Comparison of ENCODE assay signal across 8 mouse cellular contexts in genomic region chr7:31207563-31208236, GRCm38 (mm10). TPM values are rescaled to one million over a fixed set of nuclear protein-coding genes. Genes with fewer than 3 reads are reported as not detected.
DNase-seq lines count a peak whose midpoint lies in the region; ATAC-seq and TF ChIP-seq lines count a peak whose summit lies in the region.

No protein-coding gene starts in this region.

- H3K27me3 ChIP-seq in heart, embryonic 16.5 days (ENCODE audit: control insufficient read depth, insufficient read depth, low read length), result no peaks in the 10 kb centered on the region
- no peaks in the 10 kb centered on the region for H3K27me3 ChIP-seq in hindbrain, embryonic 13.5 days
- H3K27me3 ChIP-seq in midbrain, embryonic 12.5 days, result no peaks in the 10 kb centered on the region

- H3K4me2 ChIP-seq in heart, embryonic 16.5 days (ENCODE audit: low read depth, low read length), result peak overlapping the region; percentile 71
- H3K4me2 ChIP-seq in hindbrain, embryonic 13.5 days, result peak overlapping the region; percentile 71
- H3K4me2 ChIP-seq in midbrain, embryonic 12.5 days (replicated peaks), result peak overlapping the region; percentile 66; the same call in 1 of the 2 replicates

- H3K4me3 ChIP-seq in heart, embryonic 16.5 days (ENCODE audit: low read length), result peak overlapping the region; percentile 78
- H3K4me3 ChIP-seq in bone marrow macrophage, adult 2 months (ENCODE audit: insufficient read depth, low read length), result peak overlapping the region; percentile 80
- peak overlapping the region; percentile 59 for H3K4me3 ChIP-seq in hindbrain, embryonic 13.5 days
- peak overlapping the region; percentile 65 for H3K4me3 ChIP-seq in midbrain, embryonic 12.5 days

- peaks cover 5% of the 10 kb centered on the region; the same call in 1 of the 2 replicates for H3K4me1 ChIP-seq in heart, embryonic 16.5 days (ENCODE audit: control insufficient read depth, insufficient read depth, low read length)
- H3K4me1 ChIP-seq in bone marrow macrophage, adult 2 months (ENCODE audit: control insufficient read depth, insufficient read depth, low read length), result peaks cover 6% of the 10 kb centered on the region; the same call in 1 of the 2 replicates
- H3K4me1 ChIP-seq in hindbrain, embryonic 13.5 days (replicated peaks), result peaks cover 11% of the 10 kb centered on the region
- H3K4me1 ChIP-seq in midbrain, embryonic 12.5 days, result peaks cover 4% of the 10 kb centered on the region; the same call in 1 of the 2 replicates

- ATAC-seq in heart, embryonic 16.5 days (replicated peaks; ENCODE audit: extremely low read depth, insufficient read depth, low FRiP score), result no peak; the same call in 1 of the 2 replicates
- ATAC-seq in hindbrain, embryonic 13.5 days (ENCODE audit: low FRiP score), result peak; percentile 49
- ATAC-seq in midbrain, embryonic 12.5 days (ENCODE audit: low FRiP score, low read depth), result peak; percentile 59

- H3K36me3 ChIP-seq in heart, embryonic 16.5 days (ENCODE audit: control insufficient read depth, insufficient read depth), result no peaks in the 10 kb centered on the region; the same call in 1 of the 2 replicates
- H3K36me3 ChIP-seq in hindbrain, embryonic 13.5 days, result peaks cover 18% of the 10 kb centered on the region
- peaks cover 11% of the 10 kb centered on the region; the same call in 1 of the 2 replicates for H3K36me3 ChIP-seq in midbrain, embryonic 12.5 days

- H3K27ac ChIP-seq in heart, embryonic 16.5 days (ENCODE audit: low read length), result no peak overlapping the region
- no peak overlapping the region for H3K27ac ChIP-seq in bone marrow macrophage, adult 2 months (ENCODE audit: insufficient read depth, low read depth, low read length)
- H3K27ac ChIP-seq in hindbrain, embryonic 13.5 days, result no peak overlapping the region
- no peak overlapping the region for H3K27ac ChIP-seq in midbrain, embryonic 12.5 days (replicated peaks)

- 68% methylated on average over 13 of the region's 13 CpGs for WGBS in heart, embryonic 16.5 days
- WGBS in hindbrain, embryonic 13.5 days, result 69% methylated on average over 13 of the region's 13 CpGs
- 72% methylated on average over 13 of the region's 13 CpGs for WGBS in midbrain, embryonic 12.5 days

- no peak for TF ChIP-seq CTCF in bone marrow macrophage, adult 2 months (IDR thresholded peaks at IDR 0.05; ENCODE audit: low read depth, low read length)

- no peak for DNase-seq in heart, adult 11 months
- DNase-seq in frontal cortex, postnatal 10 days (ENCODE audit: low spot score in 2 of 2), result no peak
- DNase-seq in kidney, postnatal 10 days, result no peak
- DNase-seq in adrenal gland, adult (ENCODE audit: inconsistent age in 2 of 2, low spot score in 1 of 2), result no peak

- TF ChIP-seq POLR2A in bone marrow macrophage, adult 2 months (IDR thresholded peaks at IDR 0.05; ENCODE audit: borderline replicate concordance, low read depth, low read length), result no peak

- no peak overlapping the region; the same call in 1 of the 2 replicates for H3K9ac ChIP-seq in heart, embryonic 16.5 days (ENCODE audit: low read length)
- H3K9ac ChIP-seq in hindbrain, embryonic 13.5 days, result no peak overlapping the region
- no peak overlapping the region for H3K9ac ChIP-seq in midbrain, embryonic 12.5 days (replicated peaks)

- H3K9me3 ChIP-seq in heart, embryonic 16.5 days (replicated peaks; ENCODE audit: control insufficient read depth, low read length), result 0 out of 2 replicates have a peak, but pooled peaks cover 2% of the 10 kb centered on the region
- H3K9me3 ChIP-seq in hindbrain, embryonic 13.5 days, result peaks cover 1% of the 10 kb centered on the region; the same call in 1 of the 2 replicates
- H3K9me3 ChIP-seq in midbrain, embryonic 12.5 days, result no peaks in the 10 kb centered on the region

RNA-seq across cellular contexts. Expression of gene Gramd1a, which starts 52.0 kb away (rescaled TPM):
- 53.1 and 58.0 TPM in 2 replicates for polyA plus RNA-seq in heart, embryonic 16.5 days (2015; fragmentation: Nextera tagmentation; extraction: Ambion mirVana)
- 63.6 and 99.3 TPM in 2 replicates for polyA plus RNA-seq in bone marrow macrophage, adult 2 months (2012; ENCODE audit: insufficient read depth, insufficient read length, missing spikeins)
- polyA plus RNA-seq in hindbrain, embryonic 13.5 days (2015; fragmentation: Nextera tagmentation; extraction: Ambion mirVana), result 227 and 231 TPM in 2 replicates
- 186 and 194 TPM in 2 replicates for polyA plus RNA-seq in midbrain, embryonic 12.5 days (2016; fragmentation: Nextera tagmentation; extraction: Ambion mirVana)
